Mouse (Mus musculus) embryonic facial prominence, embryonic 14.5 days (tissue): ENCODE results near the gene Fbxl2. TPM values are rescaled to one million over a fixed set of nuclear protein-coding genes. Genes with fewer than 3 reads are reported as not detected.

ENCODE experiments used
- ATAC-seq: fragments of 200-750 bp; cut with Nextera tagmentation; 2 replicates; pipeline ENCODE4 v1.8.0; 2017; ENCODE audit warnings: low read depth, moderate number of reproducible peaks, moderate TSS enrichment
- DNase-seq: peaks from one replicate; pipeline ENCODE4 v3.0.0-alpha.2; 2015; ENCODE audit warnings: low spot score
- H3K27ac ChIP-seq: fragments of 300-500 bp; sonication (generic); replicated peaks from 2 replicates; pipeline ENCODE4 v1.5.1; 2014; ENCODE audit warnings: low read depth, mild to moderate bottlenecking, low read length, moderate library complexity
- H3K27me3 ChIP-seq: fragments of 300-500 bp; sonication (generic); replicated peaks from 2 replicates; pipeline ENCODE4 v1.6.1; 2014; ENCODE audit warnings: low read length; ENCODE audit not compliant: control insufficient read depth, insufficient read depth
- H3K36me3 ChIP-seq: fragments of 300-500 bp; sonication (generic); 2 replicates; pipeline ENCODE4 v1.6.1; 2014; ENCODE audit warnings: low read length, mixed read lengths; ENCODE audit not compliant: control insufficient read depth, insufficient read depth
- H3K4me1 ChIP-seq: fragments of 300-500 bp; sonication (generic); 2 replicates; pipeline ENCODE4 v1.6.1; 2014; ENCODE audit warnings: antibody characterized with exemption, low read length; ENCODE audit not compliant: control insufficient read depth, insufficient read depth
- H3K4me2 ChIP-seq: fragments of 300-500 bp; sonication (generic); 2 replicates; pipeline ENCODE4 v1.6.1; 2014; ENCODE audit warnings: low read depth, mild to moderate bottlenecking, low read length, moderate library complexity, mixed read lengths
- H3K4me3 ChIP-seq: fragments of 300-500 bp; sonication (generic); 2 replicates; pipeline ENCODE4 v1.5.1; 2014; ENCODE audit warnings: low read depth, mild to moderate bottlenecking, low read length
- H3K9ac ChIP-seq: fragments of 300-500 bp; sonication (generic); 2 replicates; pipeline ENCODE4 v1.6.1; 2014; ENCODE audit warnings: low read depth, mild to moderate bottlenecking, low read length, moderate library complexity, mixed read lengths
- H3K9me3 ChIP-seq: fragments of 300-500 bp; sonication (generic); 2 replicates; pipeline ENCODE4 v1.6.1; 2016; ENCODE audit warnings: low read length; ENCODE audit not compliant: control insufficient read depth
- WGBS: fragments of 180-500 bp; shearing (Covaris S2); extraction: QIAGEN DNeasy Blood & Tissue Kit; methylation state at CpG from one replicate; pipeline ENCODE4 v1.1.7; 2014; 5-methylcytosine and 5-hydroxymethylcytosine counted together
- polyA plus RNA-seq: library from polyadenylated mRNA; unstranded; fragments of >200 nt; fragmentation: Nextera tagmentation; extraction: Ambion mirVana; gene quantifications from 2 replicates; pipeline ENCODE4 v1.2.1, GENCODE M21; 2014

Fbxl2 gene
- polyA plus RNA-seq, 1 experiment from 2014 or later: 8.4 TPM

- peak within 1 kb of the TSS; percentile 28; the same call in 1 of the 2 replicates for H3K27ac ChIP-seq
- H3K9ac ChIP-seq: peak within 1 kb of the TSS; percentile 66
- H3K36me3 ChIP-seq: no peaks in the 10 kb centered on the region
- peak within 1 kb of the TSS; percentile 86 for H3K4me2 ChIP-seq
- H3K27me3 ChIP-seq: peaks cover 40% of the 10 kb centered on the region
- peak; percentile 44; the same call in 1 of the 2 replicates for ATAC-seq
- H3K9me3 ChIP-seq: no peaks in the 10 kb centered on the region
- peak; percentile 20 for DNase-seq
- no peaks in the 10 kb centered on the region for H3K4me1 ChIP-seq
- under 1% methylated on average over 28 of the region's 60 CpGs for WGBS
- H3K4me3 ChIP-seq: peak within 1 kb of the TSS; percentile 53
Measured at GRCm38 (mm10) chr9:114057090-114057796, 11.3 kb upstream of the Fbxl2 start, which contains the start of gene Susd5. Gene Susd5 (plus strand): TSS chr9:114057140.

- no peaks in the 10 kb centered on the region for H3K4me1 ChIP-seq
- H3K4me2 ChIP-seq: no peak overlapping the region
- H3K9ac ChIP-seq: no peak overlapping the region
- DNase-seq (no peak), ATAC-seq (no peak)
- H3K9me3 ChIP-seq: no peaks in the 10 kb centered on the region
- no peak overlapping the region for H3K27ac ChIP-seq
- no peaks in the 10 kb centered on the region for H3K36me3 ChIP-seq
- WGBS: 76% methylated on average over 6 of the region's 6 CpGs
- no peak overlapping the region for H3K4me3 ChIP-seq
- H3K27me3 ChIP-seq: peaks cover 27% of the 10 kb centered on the region
Measured at GRCm38 (mm10) chr9:114052866-114053265, 6.9 kb upstream of the Fbxl2 start.

- 73% methylated on average over 4 of the region's 4 CpGs for WGBS
Measured at GRCm38 (mm10) chr9:114052031-114052430, 6.0 kb upstream of the Fbxl2 start.

DNA sequence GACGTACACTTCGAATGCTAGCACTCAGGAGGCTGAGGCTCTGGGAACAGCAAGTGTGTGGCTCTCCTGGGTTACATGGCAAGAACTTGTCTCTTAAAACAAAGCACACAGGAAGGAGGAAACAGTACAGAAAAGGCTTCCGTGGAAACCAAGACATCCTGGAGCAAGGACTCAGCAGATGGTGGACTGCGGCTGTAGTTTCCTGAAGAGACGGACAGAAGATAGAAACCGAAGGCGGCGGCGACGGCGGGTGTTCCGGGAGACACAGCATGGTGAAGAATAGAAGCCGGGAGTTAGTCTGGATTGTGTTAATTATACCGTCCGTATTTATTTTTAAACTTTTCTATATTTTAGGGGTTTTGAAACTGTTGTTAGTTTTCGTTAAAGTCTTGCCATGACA is 4.8 kb upstream of the Fbxl2 start:
- Histone ChIP-seq H3K9ac (no peak overlapping the region), H3K27ac (no peak overlapping the region), H3K4me1 (no peaks in the 10 kb centered on the region), H3K4me2 (no peak overlapping the region), H3K27me3 (peaks cover 6% of the 10 kb centered on the region; the same call in 1 of the 2 replicates), H3K36me3 (no peaks in the 10 kb centered on the region), H3K4me3 (no peak overlapping the region), H3K9me3 (no peaks in the 10 kb centered on the region)
- DNase-seq: no peak
- 88% methylated on average over 16 of the region's 16 CpGs for WGBS
- ATAC-seq: no peak

More at GRCm38 (mm10) chr9:114052031-114052430, 6.0 kb upstream of the Fbxl2 start:
- Histone ChIP-seq H3K9me3 (no peaks in the 10 kb centered on the region), H3K27me3 (peaks cover 19% of the 10 kb centered on the region), H3K4me2 (no peak overlapping the region), H3K9ac (no peak overlapping the region), H3K27ac (no peak overlapping the region), H3K4me3 (no peak overlapping the region), H3K36me3 (no peaks in the 10 kb centered on the region), H3K4me1 (no peaks in the 10 kb centered on the region)
- DNase-seq: no peak
- 0 out of 2 replicates have a peak, but pooled peaks have one; percentile 12 for ATAC-seq

- no peak for ATAC-seq
- Histone ChIP-seq H3K9me3 (no peaks in the 10 kb centered on the region), H3K4me1 (no peaks in the 10 kb centered on the region), H3K9ac (no peak overlapping the region), H3K36me3 (no peaks in the 10 kb centered on the region), H3K4me3 (no peak overlapping the region), H3K4me2 (no peak overlapping the region), H3K27me3 (no peaks in the 10 kb centered on the region), H3K27ac (no peak overlapping the region)
- DNase-seq: no peak
- 88% methylated on average over 7 of the region's 7 CpGs for WGBS
Measured at GRCm38 (mm10) chr9:114050106-114050505, 4.1 kb upstream of the Fbxl2 start.

DNA sequence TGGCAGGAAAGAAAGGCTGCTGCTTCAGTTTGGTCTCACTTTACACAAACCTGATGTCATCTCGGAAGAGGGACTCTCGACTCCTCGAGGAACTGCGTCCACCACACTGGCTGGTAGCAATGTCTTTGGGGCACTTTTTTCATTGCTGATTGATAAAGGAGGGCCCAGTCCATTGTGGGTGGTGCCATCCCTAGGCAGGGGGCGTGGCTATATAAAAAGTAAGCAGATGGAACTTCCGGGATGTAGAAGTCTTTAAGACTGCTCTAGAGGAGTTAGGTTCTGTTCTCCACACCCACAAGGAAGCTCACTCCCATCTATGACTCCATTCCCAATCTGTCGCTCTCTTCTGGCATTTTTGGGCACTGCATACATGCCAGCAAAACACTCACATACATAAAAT is 685 bp upstream of the Fbxl2 start:
- Histone ChIP-seq H3K27ac (no peak overlapping the region), H3K4me3 (no peak overlapping the region), H3K27me3 (no peaks in the 10 kb centered on the region), H3K4me1 (no peaks in the 10 kb centered on the region), H3K9ac (no peak overlapping the region), H3K9me3 (no peaks in the 10 kb centered on the region), H3K36me3 (no peaks in the 10 kb centered on the region), H3K4me2 (no peak overlapping the region)
- ATAC-seq (no peak), DNase-seq (no peak)
- 88% methylated on average over 7 of the region's 7 CpGs for WGBS

GRCm38 (mm10) chr9:114044446-114044845 is 1.5 kb downstream of the Fbxl2 start:
- H3K4me3 ChIP-seq: no peak overlapping the region
- ATAC-seq: no peak
- H3K9me3 ChIP-seq: no peaks in the 10 kb centered on the region
- H3K4me2 ChIP-seq: no peak overlapping the region
- no peaks in the 10 kb centered on the region for H3K4me1 ChIP-seq
- H3K27me3 ChIP-seq: no peaks in the 10 kb centered on the region
- 58% methylated on average over 3 of the region's 3 CpGs for WGBS
- DNase-seq: no peak
- H3K27ac ChIP-seq: no peak overlapping the region
- H3K36me3 ChIP-seq: no peaks in the 10 kb centered on the region
- H3K9ac ChIP-seq: no peak overlapping the region

DNA sequence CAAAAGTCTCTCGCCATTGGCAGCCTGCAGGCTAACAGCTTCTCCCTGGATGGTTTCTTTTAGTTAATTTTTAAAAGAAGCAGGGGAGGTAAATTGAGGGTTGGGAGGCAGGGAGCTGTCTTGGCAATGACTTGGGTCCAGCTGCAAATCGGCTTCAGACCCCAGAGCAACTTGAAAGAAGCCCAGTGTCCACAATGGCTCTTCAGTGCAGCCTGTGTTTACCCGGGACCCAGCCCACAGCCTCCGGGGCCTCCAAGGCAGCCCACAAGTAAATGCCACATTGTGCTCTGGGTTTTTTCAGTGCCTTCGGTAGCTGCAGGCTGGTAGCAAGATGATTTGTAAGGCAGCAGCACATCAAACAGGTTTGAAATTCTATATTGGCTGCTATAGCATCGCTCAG is 3.5 kb downstream of the Fbxl2 start:
- Histone ChIP-seq H3K4me1 (no peaks in the 10 kb centered on the region), H3K4me3 (no peak overlapping the region), H3K36me3 (no peaks in the 10 kb centered on the region), H3K27me3 (no peaks in the 10 kb centered on the region), H3K4me2 (0 out of 2 replicates have a peak overlapping the region, but pooled peaks have one; percentile 3), H3K27ac (peak overlapping the region; percentile 17), H3K9me3 (no peaks in the 10 kb centered on the region), H3K9ac (no peak overlapping the region)
- ATAC-seq (peak; percentile 76; the same call in 1 of the 2 replicates), DNase-seq (peak; percentile 72)
- 15% methylated on average over 6 of the region's 6 CpGs for WGBS

- Histone ChIP-seq H3K9me3 (no peaks in the 10 kb centered on the region), H3K9ac (no peak overlapping the region), H3K36me3 (no peaks in the 10 kb centered on the region), H3K27me3 (no peaks in the 10 kb centered on the region), H3K4me2 (no peak overlapping the region), H3K4me3 (no peak overlapping the region), H3K27ac (no peak overlapping the region), H3K4me1 (no peaks in the 10 kb centered on the region)
- no peak for ATAC-seq
- 70% methylated on average over 4 of the region's 4 CpGs for WGBS
- DNase-seq: no peak
Measured at GRCm38 (mm10) chr9:114040945-114041344, 5.0 kb downstream of the Fbxl2 start.
